Mouse (Mus musculus): Measurements from ENCODE around the gene Arhgef28.

DNA sequence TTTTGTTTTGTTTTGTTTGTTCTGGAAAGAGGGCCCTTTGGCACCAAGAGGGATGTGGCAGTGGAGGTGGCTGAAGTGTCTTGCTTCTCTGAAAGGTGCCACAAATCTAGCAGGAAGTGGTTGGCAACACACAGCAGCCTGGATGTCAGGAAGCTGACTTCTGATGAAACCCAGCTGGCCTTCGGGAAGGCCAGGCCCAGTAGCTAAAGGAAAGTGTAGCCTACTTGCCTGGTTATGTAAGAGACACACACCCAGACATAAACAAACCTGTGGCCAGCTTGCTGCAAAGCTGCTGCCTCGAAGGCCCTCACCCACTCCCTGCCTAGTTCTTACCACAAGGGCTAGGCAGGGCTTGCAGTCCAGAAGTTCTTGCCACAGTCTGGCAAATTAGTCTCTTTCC, 204.1 kb downstream of the Arhgef28 start:
- no peak for TF ChIP-seq CTCF (IDR thresholded peaks at IDR 0.05; ENCODE audit: borderline replicate concordance, insufficient read depth, low read length)
- TF ChIP-seq POLR2A (IDR thresholded peaks at IDR 0.05; ENCODE audit: low read depth, low read length), result no peak
